Mouse (Mus musculus): ENCODE data around the gene St6galnac3.

DNA sequence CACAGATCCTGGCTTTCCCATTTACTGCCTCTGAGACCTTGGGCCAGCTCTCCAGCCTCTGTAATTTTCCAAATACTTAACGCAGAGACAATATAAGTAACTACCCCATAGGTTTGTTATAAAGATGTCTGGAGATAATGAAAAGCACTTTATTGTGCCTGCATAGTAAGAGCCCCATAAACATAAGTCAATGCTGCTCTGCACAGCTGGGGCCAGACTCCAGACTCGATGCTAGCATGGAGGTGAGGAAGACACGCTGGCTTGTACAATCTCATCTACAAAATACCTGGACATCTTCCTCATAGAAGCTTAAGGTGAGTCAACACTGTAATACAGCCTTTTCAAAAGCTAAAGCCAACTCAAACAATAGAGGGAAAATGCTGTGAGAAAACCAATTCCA lies 473.3 kb downstream of the St6galnac3 start:
- TF ChIP-seq CTCF (IDR thresholded peaks at IDR 0.05) (no peak), POLR2A (IDR thresholded peaks at IDR 0.05; ENCODE audit: insufficient read depth, low read depth, low read length) (no peak), EP300 (IDR thresholded peaks at IDR 0.05; ENCODE audit: insufficient read depth, low read depth, low read length) (no peak)
